Mouse (Mus musculus) frontal cortex, postnatal 10 days (tissue): ENCODE results near the gene Scd4.
A peak's percentile ranks its signal among the peaks of the same experiment; 100 is the strongest.

Source experiments
- DNase-seq, 2 experiments: peaks; one replicate each; pipeline ENCODE4 v3.0.0; 2022; ENCODE audit warnings: low spot score in 2 of 2, mixed read lengths in 1 of 2

Scd4 gene

GRCm38 (mm10) chr19:44377629-44378375 is 44.9 kb downstream of the Scd4 start:
- DNase-seq: no peak

- no peak for DNase-seq
Observed at GRCm38 (mm10) chr19:44379090-44379489, 46.2 kb downstream of the Scd4 start.

GRCm38 (mm10) chr19:44380065-44380464 is 47.2 kb downstream of the Scd4 start:
- DNase-seq: no peak

GRCm38 (mm10) chr19:44382682-44383321 is 49.9 kb downstream of the Scd4 start:
- DNase-seq: no peak

GRCm38 (mm10) chr19:44385887-44386498 is 53.1 kb downstream of the Scd4 start:
- no peak for DNase-seq

GRCm38 (mm10) chr19:44387089-44387671 is 54.3 kb downstream of the Scd4 start:
- DNase-seq: no peak

- DNase-seq: no peak
Observed at GRCm38 (mm10) chr19:44387746-44388474, 55.0 kb downstream of the Scd4 start.

- peak; percentile 88 to 90 for DNase-seq
Observed at GRCm38 (mm10) chr19:44388475-44389428, 55.9 kb downstream of the Scd4 start.

GRCm38 (mm10) chr19:44389507-44389906 is 56.6 kb downstream of the Scd4 start:
- no peak for DNase-seq

- no peak for DNase-seq
Observed at GRCm38 (mm10) chr19:44391856-44392255, 59.0 kb downstream of the Scd4 start.

- DNase-seq: no peak
Observed at GRCm38 (mm10) chr19:44392339-44393009, 59.6 kb downstream of the Scd4 start.

- no peak for DNase-seq
Observed at GRCm38 (mm10) chr19:44393962-44394422, 61.1 kb downstream of the Scd4 start.

GRCm38 (mm10) chr19:44394972-44395371 is 62.1 kb downstream of the Scd4 start:
- DNase-seq: no peak
